Mouse (Mus musculus): Measurements from ENCODE around the gene Ugt1a5.

DNA sequence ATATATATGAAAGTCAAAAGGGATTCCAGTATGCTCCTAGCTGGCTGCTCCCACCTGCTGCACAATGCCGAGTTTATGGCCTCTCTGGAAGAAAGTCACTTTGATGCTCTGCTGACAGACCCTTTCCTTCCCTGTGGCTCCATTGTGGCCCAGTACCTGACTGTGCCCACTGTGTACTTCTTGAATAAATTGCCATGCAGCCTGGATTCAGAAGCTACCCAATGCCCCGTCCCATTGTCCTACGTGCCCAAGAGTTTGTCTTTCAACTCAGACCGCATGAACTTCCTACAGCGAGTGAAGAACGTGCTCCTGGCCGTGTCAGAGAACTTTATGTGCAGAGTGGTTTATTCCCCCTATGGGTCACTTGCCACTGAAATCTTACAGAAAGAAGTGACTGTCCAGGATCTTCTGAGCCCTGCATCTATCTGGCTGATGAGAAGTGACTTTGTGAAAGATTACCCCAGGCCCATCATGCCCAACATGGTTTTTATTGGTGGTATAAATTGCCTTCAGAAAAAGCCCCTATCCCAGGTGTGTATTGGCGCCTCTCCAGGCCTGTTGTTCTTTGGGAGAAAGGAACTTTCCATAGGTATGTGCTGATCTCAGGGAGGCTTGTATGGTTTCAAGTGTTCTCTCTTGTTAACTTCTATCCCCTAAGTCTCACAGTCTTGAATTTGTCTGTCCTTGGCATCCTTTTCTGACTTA, 46.7 kb downstream of the Ugt1a5 start:
- TF ChIP-seq ZNF384 (IDR thresholded peaks at IDR 0.05; ENCODE audit: low read depth, low read length) (no peak), MAFK (IDR thresholded peaks at IDR 0.05; ENCODE audit: insufficient read depth, low read depth, low read length) (no peak), CHD2 (IDR thresholded peaks at IDR 0.05; ENCODE audit: low read depth, low read length) (no peak), HCFC1 (IDR thresholded peaks at IDR 0.05; ENCODE audit: borderline replicate concordance, insufficient read depth, low read length) (no peak)

All from ES-E14 (cell line).